Mouse (Mus musculus): ENCODE measurements around the gene Dtymk. TPM values are rescaled to one million over a fixed set of nuclear protein-coding genes. Genes with fewer than 3 reads are reported as not detected.

The Dtymk gene
- polyA plus RNA-seq, 1 experiment: 96.5 TPM

- Histone ChIP-seq H3K4me1 (ENCODE audit: control insufficient read depth, insufficient read depth, low read length) (no peaks in the 10 kb centered on the region; the same call in 1 of the 2 replicates), H3K4me3 (replicated peaks; ENCODE audit: insufficient read depth, low read depth, low read length) (peak overlapping the region; percentile 79), H3K27me3 (ENCODE audit: control insufficient read depth, insufficient read depth, low read length) (no peaks in the 10 kb centered on the region), H3K27ac (ENCODE audit: insufficient read depth, low read length) (no peak overlapping the region; the same call in 1 of the 2 replicates)
- no peak for DNase-seq
- under 1% methylated on average over 59 of the region's 59 CpGs for WGBS
- TF ChIP-seq POLR2A (IDR thresholded peaks at IDR 0.05; ENCODE audit: borderline replicate concordance, insufficient read depth, low read length): no peak
- no peak for TF ChIP-seq CTCF (IDR thresholded peaks at IDR 0.05; ENCODE audit: borderline replicate concordance, insufficient read depth, low read depth, low read length)
These were observed 47.7 kb downstream of the Dtymk start for GRCm38 (mm10) chr1:93753911-93754572.

DNA sequence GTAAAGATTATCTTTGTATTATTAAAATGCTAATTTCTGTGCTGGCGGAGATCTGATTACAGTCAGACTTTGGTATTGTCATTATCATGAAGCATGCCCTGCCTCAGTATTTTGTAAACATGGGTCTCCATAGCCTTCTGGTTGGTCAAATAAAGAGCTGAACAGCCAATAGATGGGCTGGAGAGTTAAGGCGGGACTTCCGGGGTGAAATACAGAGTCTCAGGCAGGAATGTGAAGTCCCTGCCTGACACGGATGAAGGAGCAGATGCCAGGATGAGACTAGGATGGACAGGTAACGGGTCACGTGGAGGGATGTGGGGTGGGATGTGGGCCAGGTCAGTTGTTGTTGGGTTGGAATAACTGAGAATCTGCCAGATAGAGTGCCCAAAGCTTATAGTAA is 50.4 kb downstream of the Dtymk start, which contains the start of gene Atg4b:
Atg4b (plus strand) TSS at position 211 of the 400 bp plus-strand sequence.
- Histone ChIP-seq H3K4me3 (replicated peaks; ENCODE audit: insufficient read depth, low read depth, low read length) (no peak within 1 kb of the TSS), H3K4me1 (ENCODE audit: control insufficient read depth, insufficient read depth, low read length) (no peaks in the 10 kb centered on the region; the same call in 1 of the 2 replicates), H3K27ac (ENCODE audit: insufficient read depth, low read length) (no peak within 1 kb of the TSS), H3K27me3 (ENCODE audit: control insufficient read depth, insufficient read depth, low read length) (no peaks in the 10 kb centered on the region)
- no peak for DNase-seq
- no peak for TF ChIP-seq POLR2A (IDR thresholded peaks at IDR 0.05; ENCODE audit: borderline replicate concordance, insufficient read depth, low read length)
- no peak for TF ChIP-seq CTCF (IDR thresholded peaks at IDR 0.05; ENCODE audit: borderline replicate concordance, insufficient read depth, low read depth, low read length)
- WGBS: 79% methylated on average over 6 of the region's 6 CpGs

- no peak overlapping the region for H3K4me3 ChIP-seq (replicated peaks; ENCODE audit: insufficient read depth, low read depth, low read length)
- WGBS: 97% methylated on average over 1 of the region's 1 CpGs
- H3K27ac ChIP-seq (ENCODE audit: insufficient read depth, low read length): no peak overlapping the region
- no peaks in the 10 kb centered on the region for H3K27me3 ChIP-seq (ENCODE audit: control insufficient read depth, insufficient read depth, low read length)
- H3K4me1 ChIP-seq (ENCODE audit: control insufficient read depth, insufficient read depth, low read length): no peaks in the 10 kb centered on the region; the same call in 1 of the 2 replicates
- no peak for DNase-seq
- no peak for TF ChIP-seq POLR2A (IDR thresholded peaks at IDR 0.05; ENCODE audit: borderline replicate concordance, insufficient read depth, low read length)
- TF ChIP-seq CTCF (IDR thresholded peaks at IDR 0.05; ENCODE audit: borderline replicate concordance, insufficient read depth, low read depth, low read length): no peak
These were observed 53.2 kb downstream of the Dtymk start for GRCm38 (mm10) chr1:93748539-93748938.

DNA sequence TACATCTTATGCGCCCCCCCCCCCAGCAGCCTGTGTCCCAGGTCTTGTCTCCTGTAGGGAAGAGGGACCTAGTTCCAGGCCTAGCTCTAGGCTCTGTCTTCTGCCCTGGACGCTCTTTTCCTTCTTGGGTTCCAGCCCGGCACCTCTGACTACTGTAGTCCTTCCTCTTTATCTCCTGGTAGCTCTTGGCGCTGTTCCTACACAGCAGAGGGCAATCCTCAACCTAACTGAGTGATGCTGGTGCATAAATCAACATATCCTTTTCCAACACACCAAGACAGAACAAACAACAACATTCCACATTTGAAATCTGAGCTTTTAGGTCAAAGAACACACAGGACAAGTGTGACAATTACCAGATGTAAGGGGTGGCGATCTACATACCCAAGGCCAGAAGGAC is 55.6 kb downstream of the Dtymk start:
- DNase-seq: no peak
- Histone ChIP-seq H3K4me1 (ENCODE audit: control insufficient read depth, insufficient read depth, low read length) (no peaks in the 10 kb centered on the region), H3K27ac (ENCODE audit: insufficient read depth, low read length) (no peak overlapping the region), H3K27me3 (ENCODE audit: control insufficient read depth, insufficient read depth, low read length) (no peaks in the 10 kb centered on the region), H3K4me3 (replicated peaks; ENCODE audit: insufficient read depth, low read depth, low read length) (no peak overlapping the region)
- TF ChIP-seq POLR2A (IDR thresholded peaks at IDR 0.05; ENCODE audit: borderline replicate concordance, insufficient read depth, low read length) (no peak), CTCF (IDR thresholded peaks at IDR 0.05; ENCODE audit: borderline replicate concordance, insufficient read depth, low read depth, low read length) (no peak)
- 77% methylated on average over 5 of the region's 5 CpGs for WGBS

- no peak for DNase-seq
- no peak overlapping the region for H3K4me3 ChIP-seq (replicated peaks; ENCODE audit: insufficient read depth, low read depth, low read length)
- H3K27ac ChIP-seq (ENCODE audit: insufficient read depth, low read length): no peak overlapping the region
- no peaks in the 10 kb centered on the region for H3K4me1 ChIP-seq (ENCODE audit: control insufficient read depth, insufficient read depth, low read length)
- TF ChIP-seq POLR2A (IDR thresholded peaks at IDR 0.05; ENCODE audit: borderline replicate concordance, insufficient read depth, low read length) (no peak), CTCF (IDR thresholded peaks at IDR 0.05; ENCODE audit: borderline replicate concordance, insufficient read depth, low read depth, low read length) (no peak)
- no peaks in the 10 kb centered on the region for H3K27me3 ChIP-seq (ENCODE audit: control insufficient read depth, insufficient read depth, low read length)
These were observed 58.8 kb downstream of the Dtymk start for GRCm38 (mm10) chr1:93742910-93743309.

Other genes starting within 250 kb of the Dtymk start
- gene Stk25, start 143.3 kb downstream of the Dtymk start, polyA plus RNA-seq (2012; rRNA removed): 291 and 305 TPM in 2 replicates
- gene Bok, start 116.3 kb downstream of the Dtymk start, polyA plus RNA-seq (2012; rRNA removed): 20.6 and 21.2 TPM in 2 replicates
- 65.8 and 72.0 TPM in 2 replicates for gene Atg4b, start 50.4 kb downstream of the Dtymk start, polyA plus RNA-seq (2012; rRNA removed)
- 39.8 and 41.7 TPM in 2 replicates for gene Thap4, start 47.1 kb downstream of the Dtymk start, polyA plus RNA-seq (2012; rRNA removed)
- gene Ing5, start 2.0 kb upstream of the Dtymk start, polyA plus RNA-seq (2012; rRNA removed): 7.5 TPM in 2 replicates
- 16.7 and 18.2 TPM in 2 replicates for gene D2hgdh, start 23.0 kb upstream of the Dtymk start, polyA plus RNA-seq (2012; rRNA removed)
- gene Gal3st2, start 59.4 kb upstream of the Dtymk start, polyA plus RNA-seq (2012; rRNA removed): not detected in 2 replicates
- 0.11 TPM in 1 of 2 replicates, not detected in the other for gene Gal3st2b, start 116.4 kb upstream of the Dtymk start, polyA plus RNA-seq (2012; rRNA removed)
- gene Gal3st2c, start 188.6 kb upstream of the Dtymk start, polyA plus RNA-seq (2012; rRNA removed): not detected in 2 replicates
- gene Neu4, start 218.5 kb upstream of the Dtymk start, polyA plus RNA-seq (2012; rRNA removed): 5.4 and 5.9 TPM in 2 replicates